Mouse (Mus musculus): ENCODE measurements around the gene Bzw1. TPM values are rescaled to one million over a fixed set of nuclear protein-coding genes. Genes with fewer than 3 reads are reported as not detected.

Gene Bzw1
- 66.7 and 86.2 TPM in 2 replicates for polyA plus RNA-seq (2021; fragmentation: Nextera tagmentation)
- long read RNA-seq, experiment 1, transcript Bzw1-201 (12 exons, 3,876 nt) = major isoform, 144 of 238 reads
- long read RNA-seq, experiment 1, partial matches to known transcripts = 89 of 238 reads
- long read RNA-seq, experiment 1, other reads (novel, unspliced or antisense) = 5 of 238 reads
- long read RNA-seq, experiment 2, transcript Bzw1-201 (12 exons, 3,876 nt) = major isoform, 963 of 1,023 reads
- long read RNA-seq, experiment 2, partial matches to known transcripts = 36 of 1,023 reads
- long read RNA-seq, experiment 2, other reads (novel, unspliced or antisense) = 24 of 1,023 reads

DNA sequence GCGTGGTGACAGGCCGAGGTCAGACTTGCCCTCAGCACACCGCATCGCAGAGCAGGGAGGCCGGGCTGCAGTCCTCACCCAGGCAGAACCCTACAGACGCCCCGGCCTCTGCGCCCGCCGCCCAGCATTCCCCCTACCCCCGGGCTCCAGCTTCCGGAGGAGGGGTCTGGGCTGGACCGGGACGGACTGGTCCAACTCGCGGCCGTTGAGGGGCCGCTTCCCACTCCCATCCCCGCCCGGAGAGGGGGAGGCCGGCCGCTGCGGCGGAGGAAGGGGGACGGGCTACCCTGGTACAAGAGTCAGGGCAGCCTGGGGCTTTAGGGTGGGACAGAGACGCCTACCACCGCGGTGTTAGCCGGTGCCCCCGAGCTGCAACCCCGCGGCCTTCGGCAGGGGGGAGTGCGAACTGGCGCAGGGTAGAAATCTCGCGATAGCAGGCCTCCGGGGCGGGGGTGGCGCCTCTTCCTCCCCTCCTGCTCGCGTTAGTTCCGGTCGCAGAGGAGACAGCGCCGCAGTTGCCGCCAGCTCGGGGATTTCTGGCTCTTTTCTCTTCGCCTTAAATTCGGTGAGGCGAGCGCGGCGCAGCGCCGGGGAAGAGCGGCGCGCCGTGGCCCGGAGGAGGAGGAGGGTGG, at the start of gene Bzw1:
Gene Bzw1, plus strand, starts transcription at position 247 of the 632 bp plus-strand sequence.

DNA sequence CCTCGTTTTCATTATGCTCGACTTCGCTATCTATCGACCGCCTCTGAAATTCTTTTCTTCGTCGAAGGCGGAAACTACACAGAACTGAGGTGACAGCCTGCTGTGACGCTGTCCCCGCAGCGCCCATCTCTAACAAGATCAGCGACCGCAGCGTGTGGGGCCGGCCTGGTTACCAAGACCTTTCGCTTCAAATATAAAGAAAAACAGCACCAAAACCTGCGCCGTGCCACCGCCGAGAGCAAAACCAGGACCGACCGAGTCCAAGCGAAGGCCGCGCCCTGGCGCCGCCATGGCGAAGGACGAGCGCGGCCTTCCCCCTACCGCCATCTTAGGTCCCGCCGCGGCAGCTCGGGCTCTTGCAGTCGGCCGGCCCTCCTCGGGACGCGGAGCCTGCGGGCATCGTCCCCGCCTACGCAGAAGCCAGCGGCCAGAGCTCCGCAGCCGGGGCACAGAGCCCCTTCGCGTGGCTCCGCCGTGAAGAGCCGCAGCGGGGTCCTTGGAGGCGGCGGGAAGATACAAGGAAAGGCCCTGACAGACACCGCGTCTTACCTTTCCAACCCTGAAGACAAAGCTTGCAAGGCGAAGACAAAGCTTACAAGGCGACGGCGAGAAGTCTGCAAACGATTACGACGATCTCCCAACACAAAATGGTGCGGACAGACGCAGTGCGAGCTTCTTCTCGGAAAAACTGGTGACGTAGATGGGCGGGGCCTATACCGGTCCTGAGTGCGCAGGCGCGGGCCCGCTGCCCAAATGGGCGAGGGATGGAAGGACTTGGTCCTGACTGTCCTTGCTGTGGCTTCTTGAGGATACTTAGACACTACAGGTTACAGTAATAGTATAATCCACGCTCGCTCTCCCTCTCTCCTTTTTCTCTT, 30.9 kb downstream of the Bzw1 start, which contains the start of gene Clk1:
Gene Clk1, minus strand, starts transcription at position 696 of the 878 bp plus-strand sequence.

DNA sequence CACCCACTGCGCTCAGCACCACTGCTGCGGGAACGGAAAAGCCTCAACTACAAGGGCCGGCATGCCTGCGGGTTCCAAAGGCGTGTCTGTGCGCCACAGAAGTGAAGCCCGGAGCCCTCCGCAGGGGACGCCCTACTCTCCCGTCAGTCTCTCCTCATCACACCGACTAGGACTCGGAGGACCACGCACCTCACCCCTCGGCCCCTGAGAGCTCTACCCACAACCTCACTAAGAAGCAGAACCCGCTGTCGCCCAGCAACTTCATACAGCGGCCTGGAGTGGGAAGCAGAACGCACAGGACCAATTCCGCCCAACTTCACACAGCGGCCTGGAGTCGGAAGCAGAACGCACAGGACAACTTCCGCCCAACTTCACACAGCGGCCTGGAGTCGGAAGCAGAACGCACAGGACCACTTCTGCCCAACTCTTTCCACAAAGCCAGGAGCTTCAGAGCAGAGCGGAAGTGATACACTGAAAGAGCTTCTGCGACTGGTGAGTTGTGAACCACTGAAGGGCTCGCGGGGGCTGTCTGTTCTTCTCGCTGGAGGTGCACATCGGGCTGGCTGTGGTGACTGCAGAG, 52.5 kb downstream of the Bzw1 start, which contains the start of the genes Nif3l1 and Ppil3:
Gene Nif3l1, plus strand, starts transcription at position 9 of the 580 bp plus-strand sequence.
Gene Ppil3, minus strand, starts transcription at position 344 of the 580 bp plus-strand sequence.

Other genes with a start within 250 kb of the Bzw1 start
- gene Aox4, start 182.5 kb upstream of the Bzw1 start, polyA plus RNA-seq (2021; fragmentation: Nextera tagmentation) = 0.20 and 0.89 TPM in 2 replicates
- not detected in 2 replicates for gene Aox2, start 114.6 kb upstream of the Bzw1 start, polyA plus RNA-seq (2021; fragmentation: Nextera tagmentation)
- gene Clk1, start 31.2 kb downstream of the Bzw1 start, polyA plus RNA-seq (2021; fragmentation: Nextera tagmentation) = 9.7 and 13.7 TPM in 2 replicates
- 16.0 and 18.0 TPM in 2 replicates for gene Nif3l1, start 52.3 kb downstream of the Bzw1 start, polyA plus RNA-seq (2021; fragmentation: Nextera tagmentation)
- 42.1 and 43.6 TPM in 2 replicates for gene Ppil3, start 52.6 kb downstream of the Bzw1 start, polyA plus RNA-seq (2021; fragmentation: Nextera tagmentation)
- gene Orc2, start 112.2 kb downstream of the Bzw1 start, polyA plus RNA-seq (2021; fragmentation: Nextera tagmentation) = 20.8 and 26.1 TPM in 2 replicates
- gene Fam126b, start 193.4 kb downstream of the Bzw1 start, polyA plus RNA-seq (2021; fragmentation: Nextera tagmentation) = 31.0 and 34.9 TPM in 2 replicates
- gene Ndufb3, start 193.5 kb downstream of the Bzw1 start, polyA plus RNA-seq (2021; fragmentation: Nextera tagmentation) = 486 and 544 TPM in 2 replicates